Mouse (Mus musculus) MEL (cell line): Measurements from ENCODE around the gene Chrna9.

ENCODE experiments used
- CTCF ChIP-seq, 3 experiments: IDR thresholded peaks in 2 of 3; conservative IDR thresholded peaks in 1 of 3; 2 replicates each; pipeline ENCODE4 v1.5.1; 2011 to 2012; ENCODE audit warnings: low read length in 3 of 3, low read depth in 2 of 3, mild to moderate bottlenecking in 2 of 3, improper control_type of control experiment in 1 of 3, inconsistent platforms in 1 of 3, mixed read lengths in 1 of 3, moderate library complexity in 1 of 3; ENCODE audit not compliant: control insufficient read depth in 1 of 3, insufficient read depth in 1 of 3, poor library complexity in 1 of 3, severe bottlenecking in 1 of 3
- MAFK ChIP-seq: IDR thresholded peaks from 2 replicates; pipeline ENCODE4 v1.6.1; 2011; ENCODE audit warnings: low read depth, mild to moderate bottlenecking, low read length, improper control_type of control experiment, borderline replicate concordance
- MXI1 ChIP-seq: IDR thresholded peaks from 2 replicates; pipeline ENCODE4 v1.6.1; 2011; ENCODE audit warnings: mild to moderate bottlenecking, low read depth, low read length, improper control_type of control experiment
- POLR2A ChIP-seq, 2 experiments: IDR thresholded peaks; 2 replicates each; pipeline ENCODE4 v1.6.1; 2011 to 2012; ENCODE audit warnings: low read length in 2 of 2, mild to moderate bottlenecking in 2 of 2, control low read depth in 1 of 2, improper control_type of control experiment in 1 of 2, low read depth in 1 of 2, moderate library complexity in 1 of 2; ENCODE audit not compliant: control insufficient read depth in 1 of 2, insufficient read depth in 1 of 2, poor library complexity in 1 of 2
- POLR2AphosphoS2 ChIP-seq: IDR thresholded peaks from 2 replicates; pipeline ENCODE4 v1.6.1; 2011; ENCODE audit warnings: low read length, improper control_type of control experiment
- TAL1 ChIP-seq: IDR thresholded peaks from 2 replicates; pipeline ENCODE4 v1.6.1; 2012; ENCODE audit warnings: mild to moderate bottlenecking, inconsistent platforms, low read length, moderate library complexity, mixed read lengths
- ZNF384 ChIP-seq: IDR thresholded peaks from 2 replicates; pipeline ENCODE4 v1.6.1; 2012; ENCODE audit warnings: low read depth, mild to moderate bottlenecking, inconsistent platforms, low read length, improper control_type of control experiment

DNA sequence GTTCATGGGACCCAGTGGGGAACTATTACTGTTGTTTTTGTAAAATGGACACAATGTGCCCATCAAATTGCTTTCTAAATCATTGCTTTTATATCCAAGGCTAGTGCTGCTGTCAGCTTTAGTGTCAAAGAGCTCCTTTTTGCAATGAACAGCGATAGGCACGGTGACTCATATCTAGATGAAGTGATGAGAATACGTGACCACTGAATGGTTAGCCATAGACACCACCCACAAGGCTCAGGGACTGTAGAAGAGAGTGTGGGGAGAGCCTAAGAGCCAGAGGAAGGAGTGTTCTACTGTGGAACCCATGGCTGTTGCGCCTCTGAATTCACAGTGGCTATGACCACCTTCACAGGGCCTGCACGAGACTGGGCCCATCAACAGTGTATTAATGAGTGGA, 51.7 kb downstream of the Chrna9 start:
- TF ChIP-seq MXI1 (no peak), ZNF384 (no peak), POLR2A (IDR thresholded peaks at IDR 0.05; ENCODE audit: control insufficient read depth in 1 of 2, insufficient read depth in 1 of 2, low read depth in 1 of 2, low read length in 2 of 2, poor library complexity in 1 of 2) (no peak), POLR2AphosphoS2 (no peak), TAL1 (no peak), CTCF (IDR thresholded peaks at IDR 0.05 in 2 of 3, conservative IDR thresholded peaks at IDR 0.05 in 1 of 3; ENCODE audit: control insufficient read depth in 1 of 3, insufficient read depth in 1 of 3, low read depth in 2 of 3, low read length in 3 of 3, poor library complexity in 1 of 3, severe bottlenecking in 1 of 3) (no peak), MAFK (no peak)
